Mouse (Mus musculus) MEL (cell line): ENCODE measurements around the gene Mpnd. TPM values are rescaled to one million over a fixed set of nuclear protein-coding genes. Genes with fewer than 3 reads are reported as not detected.

Source experiments
- DNase-seq: peaks from one replicate; pipeline ENCODE4 v3.0.0; 2011; ENCODE audit warnings: low read depth, low spot score
- H3K27ac ChIP-seq: 2 replicates; pipeline ENCODE4 v1.5.1; 2012; ENCODE audit warnings: low read depth, mild to moderate bottlenecking, control low read depth, low read length, moderate library complexity; ENCODE audit not compliant: control insufficient read depth
- H3K27me3 ChIP-seq, 2 experiments: fragments of 150-350 bp in 1 of 2; sonication (generic) in 1 of 2; 2 replicates each; pipeline ENCODE4 v1.6.1; 2012; ENCODE audit warnings: low read length in 2 of 2, mild to moderate bottlenecking in 2 of 2, improper control_type of control experiment in 1 of 2, moderate library complexity in 1 of 2; ENCODE audit not compliant: insufficient read depth in 2 of 2, control insufficient read depth in 1 of 2
- H3K36me3 ChIP-seq, 2 experiments: 2 replicates each; pipeline ENCODE4 v1.6.1; 2012 to 2014; ENCODE audit warnings: low read length in 2 of 2, improper control_type of control experiment in 1 of 2, inconsistent platforms in 1 of 2, mild to moderate bottlenecking in 1 of 2; ENCODE audit not compliant: insufficient read depth in 2 of 2, control insufficient read depth in 1 of 2
- H3K4me1 ChIP-seq, 2 experiments: fragments of 150-350 bp in 1 of 2; sonication (generic) in 1 of 2; 2 replicates each; pipeline ENCODE4 v1.6.1; 2012; ENCODE audit warnings: low read length in 2 of 2, improper control_type of control experiment in 1 of 2, mild to moderate bottlenecking in 1 of 2; ENCODE audit not compliant: insufficient read depth in 2 of 2, control insufficient read depth in 1 of 2
- H3K4me3 ChIP-seq, 2 experiments: fragments of 150-350 bp in 1 of 2; sonication (generic) in 1 of 2; 2 replicates each; pipeline ENCODE4 v1.5.1; 2012; ENCODE audit warnings: low read depth in 2 of 2, low read length in 2 of 2, mild to moderate bottlenecking in 2 of 2, moderate library complexity in 2 of 2, control low read depth in 1 of 2, improper control_type of control experiment in 1 of 2; ENCODE audit not compliant: control insufficient read depth in 1 of 2, insufficient read depth in 1 of 2
- H3K79me2 ChIP-seq: 2 replicates; pipeline ENCODE4 v1.6.1; 2012; ENCODE audit warnings: mild to moderate bottlenecking, low read length, moderate library complexity; ENCODE audit not compliant: control insufficient read depth, poor library complexity, insufficient read depth
- H3K9ac ChIP-seq: 2 replicates; pipeline ENCODE4 v1.6.1; 2012; ENCODE audit warnings: low read depth, mild to moderate bottlenecking, control low read depth, low read length, moderate library complexity; ENCODE audit not compliant: control insufficient read depth, poor library complexity, severe bottlenecking
- H3K9me3 ChIP-seq: fragments of 150-350 bp; sonication (generic); replicated peaks from 2 replicates; pipeline ENCODE4 v1.6.1; 2012; ENCODE audit warnings: mild to moderate bottlenecking, low read length, improper control_type of control experiment, moderate library complexity; ENCODE audit not compliant: insufficient read depth
- BHLHE40 ChIP-seq: IDR thresholded peaks from 2 replicates; pipeline ENCODE4 v1.6.1; 2012; ENCODE audit warnings: low read depth, mild to moderate bottlenecking, inconsistent platforms, low read length, improper control_type of control experiment, borderline replicate concordance
- CHD2 ChIP-seq: IDR thresholded peaks from 2 replicates; pipeline ENCODE4 v1.6.1; 2011; ENCODE audit warnings: low read length, improper control_type of control experiment
- ELF1 ChIP-seq: IDR thresholded peaks from 2 replicates; pipeline ENCODE4 v1.6.1; 2014; ENCODE audit warnings: low read depth, mild to moderate bottlenecking, inconsistent platforms, low read length, improper control_type of control experiment, moderate library complexity
- EP300 ChIP-seq, 2 experiments: IDR thresholded peaks; 2 replicates each; pipeline ENCODE4 v1.6.1; 2011; ENCODE audit warnings: improper control_type of control experiment in 2 of 2, low read length in 2 of 2, low read depth in 1 of 2, mild to moderate bottlenecking in 1 of 2
- GABPA ChIP-seq: IDR thresholded peaks from 2 replicates; pipeline ENCODE4 v1.6.1; 2012; ENCODE audit warnings: low read depth, mild to moderate bottlenecking, inconsistent platforms, low read length, improper control_type of control experiment, moderate library complexity
- GATA1 ChIP-seq: IDR thresholded peaks from 2 replicates; pipeline ENCODE4 v1.6.1; 2011; ENCODE audit warnings: low read depth, low read length, improper control_type of control experiment
- JUND ChIP-seq: IDR thresholded peaks from 2 replicates; pipeline ENCODE4 v1.6.1; 2011; ENCODE audit warnings: low read depth, mild to moderate bottlenecking, improper control_type of control experiment, low read length
- MAFK ChIP-seq: IDR thresholded peaks from 2 replicates; pipeline ENCODE4 v1.6.1; 2011; ENCODE audit warnings: low read depth, mild to moderate bottlenecking, low read length, improper control_type of control experiment, borderline replicate concordance
- MAZ ChIP-seq: IDR thresholded peaks from 2 replicates; pipeline ENCODE4 v1.6.1; 2012; ENCODE audit warnings: low read depth, mild to moderate bottlenecking, inconsistent platforms, low read length, improper control_type of control experiment
- MEF2A ChIP-seq: IDR thresholded peaks from 2 replicates; pipeline ENCODE4 v1.6.1; 2014; ENCODE audit warnings: low read depth, mild to moderate bottlenecking, inconsistent platforms, low read length, improper control_type of control experiment; ENCODE audit not compliant: poor library complexity, insufficient replicate concordance, severe bottlenecking; ENCODE audit errors: extremely low read depth
- MXI1 ChIP-seq: IDR thresholded peaks from 2 replicates; pipeline ENCODE4 v1.6.1; 2011; ENCODE audit warnings: mild to moderate bottlenecking, low read depth, low read length, improper control_type of control experiment
- MYC ChIP-seq: IDR thresholded peaks from 2 replicates; pipeline ENCODE4 v1.6.1; 2011; ENCODE audit warnings: low read depth, mild to moderate bottlenecking, low read length, improper control_type of control experiment, moderate library complexity
- NRF1 ChIP-seq: IDR thresholded peaks from 2 replicates; pipeline ENCODE4 v1.6.1; 2014; ENCODE audit warnings: low read depth, mild to moderate bottlenecking, inconsistent platforms, low read length, improper control_type of control experiment, moderate library complexity; ENCODE audit not compliant: poor library complexity, insufficient read depth, severe bottlenecking
- POLR2A ChIP-seq, 2 experiments: IDR thresholded peaks; 2 replicates each; pipeline ENCODE4 v1.6.1; 2011 to 2012; ENCODE audit warnings: low read length in 2 of 2, mild to moderate bottlenecking in 2 of 2, control low read depth in 1 of 2, improper control_type of control experiment in 1 of 2, low read depth in 1 of 2, moderate library complexity in 1 of 2; ENCODE audit not compliant: control insufficient read depth in 1 of 2, insufficient read depth in 1 of 2, poor library complexity in 1 of 2
- POLR2AphosphoS2 ChIP-seq: IDR thresholded peaks from 2 replicates; pipeline ENCODE4 v1.6.1; 2011; ENCODE audit warnings: low read length, improper control_type of control experiment
- POLR2AphosphoS5 ChIP-seq: IDR thresholded peaks from 2 replicates; pipeline ENCODE4 v1.6.1; 2012; ENCODE audit warnings: low read depth, borderline replicate concordance, mild to moderate bottlenecking, inconsistent platforms, low read length, moderate library complexity, mixed read lengths
- RCOR1 ChIP-seq: IDR thresholded peaks from 2 replicates; pipeline ENCODE4 v1.6.1; 2012; ENCODE audit warnings: low read depth, mild to moderate bottlenecking, inconsistent platforms, low read length, improper control_type of control experiment
- SIN3A ChIP-seq: IDR thresholded peaks from 2 replicates; pipeline ENCODE4 v1.6.1; 2012; ENCODE audit warnings: low read length, improper control_type of control experiment, inconsistent platforms
- SMC3 ChIP-seq: IDR thresholded peaks from 2 replicates; pipeline ENCODE4 v1.6.1; 2011; ENCODE audit warnings: low read depth, low read length, improper control_type of control experiment
- TAL1 ChIP-seq: IDR thresholded peaks from 2 replicates; pipeline ENCODE4 v1.6.1; 2012; ENCODE audit warnings: mild to moderate bottlenecking, inconsistent platforms, low read length, moderate library complexity, mixed read lengths
- TBP ChIP-seq: IDR thresholded peaks from 2 replicates; pipeline ENCODE4 v1.8.0; 2011; ENCODE audit warnings: low read depth, low read length, improper control_type of control experiment
- TCF12 ChIP-seq: IDR thresholded peaks from 2 replicates; pipeline ENCODE4 v1.6.1; 2014; ENCODE audit warnings: low read depth, mild to moderate bottlenecking, inconsistent platforms, low read length, improper control_type of control experiment, moderate library complexity
- USF1 ChIP-seq: IDR thresholded peaks from 2 replicates; pipeline ENCODE4 v1.6.1; 2014; ENCODE audit warnings: low read depth, mild to moderate bottlenecking, inconsistent platforms, low read length, improper control_type of control experiment, moderate library complexity
- USF2 ChIP-seq, 2 experiments: IDR thresholded peaks; 2 replicates each; pipeline ENCODE4 v1.6.1; 2011 to 2012; ENCODE audit warnings: improper control_type of control experiment in 2 of 2, low read length in 2 of 2, borderline replicate concordance in 1 of 2, inconsistent platforms in 1 of 2, low read depth in 1 of 2, mild to moderate bottlenecking in 1 of 2; ENCODE audit not compliant: insufficient read depth in 1 of 2
- ZC3H11A ChIP-seq: IDR thresholded peaks from 2 replicates; pipeline ENCODE4 v1.6.1; 2012; ENCODE audit warnings: low read depth, mild to moderate bottlenecking, inconsistent platforms, low read length, improper control_type of control experiment
- ZNF384 ChIP-seq: IDR thresholded peaks from 2 replicates; pipeline ENCODE4 v1.6.1; 2012; ENCODE audit warnings: low read depth, mild to moderate bottlenecking, inconsistent platforms, low read length, improper control_type of control experiment
- polyA plus RNA-seq, 2 experiments: library from polyadenylated mRNA; stranded (reverse) in 1 of 2; unstranded in 1 of 2; fragments of >175 nt in 1 of 2; fragments of >200 nt in 1 of 2; gene quantifications; 2 replicates each; pipeline versions ENCODE4 v1.2.1 to v1.2.4; 2012; ENCODE audit warnings: low replicate concordance in 2 of 2, low read depth in 1 of 2; ENCODE audit not compliant: insufficient read length in 2 of 2, insufficient read depth in 1 of 2, missing spikeins in 1 of 2
- total RNA-seq: library from RNA; depleted of rRNA; stranded (reverse); fragments of 300-350 nt; gene quantifications from 2 replicates; pipeline ENCODE4 v1.2.3, GENCODE M21; 2012

Mpnd gene
- total and polyA plus RNA-seq, 3 experiments: 3.9 to 18.3 TPM; not detected in 1

- no peak overlapping the region for H3K27ac ChIP-seq
- peaks cover 0 to 5% of the 10 kb centered on the region in 2 experiments; a peak in 2 of 4 replicates for H3K36me3 ChIP-seq
- TF ChIP-seq SMC3: no peak
- no peak for TF ChIP-seq TAL1
- TF ChIP-seq NRF1: no peak
- no peak for TF ChIP-seq MAZ
- no peak for TF ChIP-seq JUND
- no peak for TF ChIP-seq MEF2A
- TF ChIP-seq GATA1: no peak
- no peak for TF ChIP-seq GABPA
- no peak for TF ChIP-seq ELF1
- no peak for TF ChIP-seq TBP
- no peak for TF ChIP-seq ZC3H11A
- TF ChIP-seq RCOR1: no peak
- TF ChIP-seq POLR2AphosphoS5: no peak
- no peak for TF ChIP-seq USF1
- TF ChIP-seq MYC: no peak
- TF ChIP-seq SIN3A: no peak
- TF ChIP-seq CHD2: no peak
- TF ChIP-seq BHLHE40: no peak
- no peak for TF ChIP-seq MAFK
- TF ChIP-seq POLR2A (IDR thresholded peaks at IDR 0.05; ENCODE audit: control insufficient read depth in 1 of 2, insufficient read depth in 1 of 2, low read depth in 1 of 2, low read length in 2 of 2, poor library complexity in 1 of 2): no peak
- no peak overlapping the region for H3K4me3 ChIP-seq
- H3K27me3 ChIP-seq: no peaks in the 10 kb centered on the region
- DNase-seq: no peak
- no peak overlapping the region for H3K9ac ChIP-seq
- H3K79me2 ChIP-seq: peaks cover 10% of the 10 kb centered on the region
- no peaks in the 10 kb centered on the region for H3K9me3 ChIP-seq
- peaks cover 6 to 15% of the 10 kb centered on the region in 2 experiments; a peak in 3 of 4 replicates for H3K4me1 ChIP-seq
Measured at GRCm38 (mm10) chr17:55961631-55962030, 43.9 kb upstream of the Mpnd start.

GRCm38 (mm10) chr17:55963171-55963570, 42.3 kb upstream of the Mpnd start:
- H3K36me3 ChIP-seq: peaks cover 0 to 5% of the 10 kb centered on the region in 2 experiments; a peak in 2 of 4 replicates
- DNase-seq: no peak
- no peak overlapping the region for H3K4me3 ChIP-seq
- TF ChIP-seq MXI1: no peak
- no peak for TF ChIP-seq ZNF384
- TF ChIP-seq USF1: no peak
- TF ChIP-seq POLR2A (IDR thresholded peaks at IDR 0.05; ENCODE audit: control insufficient read depth in 1 of 2, insufficient read depth in 1 of 2, low read depth in 1 of 2, low read length in 2 of 2, poor library complexity in 1 of 2): no peak
- TF ChIP-seq POLR2AphosphoS2: no peak
- TF ChIP-seq USF2 (IDR thresholded peaks at IDR 0.05; ENCODE audit: borderline replicate concordance in 1 of 2, insufficient read depth in 1 of 2, low read depth in 1 of 2, low read length in 2 of 2): no peak
- no peak for TF ChIP-seq TCF12
- TF ChIP-seq SMC3: no peak
- no peak for TF ChIP-seq EP300 (IDR thresholded peaks at IDR 0.05; ENCODE audit: low read depth in 1 of 2, low read length in 2 of 2)
- H3K9ac ChIP-seq: no peak overlapping the region
- peaks cover 10% of the 10 kb centered on the region for H3K79me2 ChIP-seq
- peaks cover 2 to 9% of the 10 kb centered on the region in 2 experiments; a peak in 1 of 4 replicates for H3K4me1 ChIP-seq
- H3K9me3 ChIP-seq: no peaks in the 10 kb centered on the region
- no peaks in the 10 kb centered on the region for H3K27me3 ChIP-seq
- no peak overlapping the region for H3K27ac ChIP-seq
